Comparison of ENCODE assay signal across 9 mouse cellular contexts in the genomic region with DNA sequence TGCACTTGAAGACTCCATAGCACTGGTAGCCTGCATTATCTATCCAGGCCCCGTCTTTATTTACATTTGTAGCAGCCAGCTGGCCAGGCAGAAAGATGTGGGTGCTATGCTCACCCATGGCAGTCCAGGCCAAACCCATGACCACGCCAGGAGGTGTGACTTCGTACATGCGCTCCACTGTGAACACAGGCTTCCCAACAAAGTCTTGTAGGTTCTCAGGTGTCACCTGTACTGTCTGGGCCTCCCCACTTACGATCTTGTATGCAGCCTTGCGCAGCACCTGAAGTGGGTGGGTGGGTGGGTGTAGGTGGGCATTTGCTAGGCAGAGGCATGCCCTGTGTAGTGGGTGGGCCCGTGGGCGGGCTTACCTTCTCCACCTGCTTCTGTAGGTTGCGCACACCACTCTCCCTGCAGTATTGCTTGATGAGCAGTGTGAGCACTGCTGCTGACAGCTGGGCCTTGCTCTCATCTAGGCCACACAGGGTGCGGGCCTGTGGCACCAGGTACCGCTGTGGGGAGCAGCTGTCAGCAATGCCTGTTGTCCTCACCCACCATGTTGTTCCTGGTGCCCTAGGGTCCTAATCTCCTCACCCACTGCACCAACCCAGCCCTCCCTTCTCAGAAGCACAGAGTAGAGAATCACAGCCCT. TPM values are rescaled to one million over a fixed set of nuclear protein-coding genes. Genes with fewer than 3 reads are reported as not detected.
DNase-seq lines count a peak whose midpoint lies in the region; ATAC-seq and TF ChIP-seq lines count a peak whose summit lies in the region.
"Had no signal": no experiment of that assay in that cellular context is flagged by ENCODE, and none has a peak within 500 bp of the region (broad histone marks: within the 10 kb centered on the region; RNA-seq: fewer than 3 reads in every experiment).

No protein-coding gene starts in this region.

- DNase-seq in forebrain, embryonic 11.5 days (ENCODE audit: low spot score), result no peak
- DNase-seq in limb, embryonic 14.5 days (ENCODE audit: low spot score), result no peak
- DNase-seq in urinary bladder, adult 18-20 months (ENCODE audit: low spot score in 2 of 2), result no peak
- no peak for DNase-seq in adrenal gland, adult 18-20 months (ENCODE audit: low spot score in 2 of 2)
- DNase-seq in lung, adult 2 months, result no peak
- DNase-seq: gastrocnemius, postnatal 14 days had no signal

- peak overlapping the region; percentile 76 for H3K4me2 ChIP-seq in forebrain, embryonic 11.5 days (ENCODE audit: low read depth, low read length, severe bottlenecking)
- H3K4me2 ChIP-seq in limb, embryonic 14.5 days (replicated peaks; ENCODE audit: low read depth, low read length, severe bottlenecking), result no peak overlapping the region
- H3K4me2 ChIP-seq in stomach, embryonic 15.5 days, result peak overlapping the region; percentile 82

- ATAC-seq in megakaryocyte, adult 5-6 weeks (ENCODE audit: poor library complexity, severe bottlenecking), result no peak
- no peak for ATAC-seq in forebrain, embryonic 11.5 days (replicated peaks; ENCODE audit: low FRiP score)
- ATAC-seq in limb, embryonic 14.5 days (ENCODE audit: low FRiP score, low read depth), result no peak
- ATAC-seq in stomach, embryonic 15.5 days (ENCODE audit: insufficient read depth, low FRiP score, low read depth), result no peak

- H3K4me1 ChIP-seq in megakaryocyte, embryonic 14.5 days, result peaks cover 78% of the 10 kb centered on the region
- H3K4me1 ChIP-seq in forebrain, embryonic 11.5 days (replicated peaks; ENCODE audit: control insufficient read depth, insufficient read depth, low read length), result peaks cover 12% of the 10 kb centered on the region
- peaks cover 13% of the 10 kb centered on the region for H3K4me1 ChIP-seq in limb, embryonic 14.5 days (ENCODE audit: control insufficient read depth, insufficient read depth, low read length)
- H3K4me1 ChIP-seq in stomach, embryonic 15.5 days, result peaks cover 26% of the 10 kb centered on the region
- H3K4me1 ChIP-seq in lung, adult 2 months (ENCODE audit: control insufficient read depth, insufficient read depth, low read length), result peaks cover 9% of the 10 kb centered on the region

- TF ChIP-seq CTCF in lung, adult 2 months (IDR thresholded peaks at IDR 0.05; ENCODE audit: insufficient read depth, low read length), result no peak

- no peak overlapping the region for H3K9ac ChIP-seq in forebrain, embryonic 11.5 days (ENCODE audit: low read length)
- peak overlapping the region; percentile 83; the same call in 1 of the 2 replicates for H3K9ac ChIP-seq in limb, embryonic 14.5 days (ENCODE audit: low read depth, low read length, severe bottlenecking)
- 0 out of 2 replicates have a peak overlapping the region, but pooled peaks have one; percentile 50 for H3K9ac ChIP-seq in stomach, embryonic 15.5 days

- H3K27ac ChIP-seq in forebrain, embryonic 11.5 days (ENCODE audit: low read depth, low read length), result no peak overlapping the region
- no peak overlapping the region for H3K27ac ChIP-seq in limb, embryonic 14.5 days (replicated peaks; ENCODE audit: low read depth, low read length)
- H3K27ac ChIP-seq in stomach, embryonic 15.5 days, result no peak overlapping the region

- WGBS in forebrain, embryonic 11.5 days, result 89% methylated on average over 11 of the region's 11 CpGs
- WGBS in limb, embryonic 14.5 days, result 85% methylated on average over 10 of the region's 11 CpGs
- 81% methylated on average over 11 of the region's 11 CpGs for WGBS in stomach, embryonic 15.5 days
- 77% methylated on average over 11 of the region's 11 CpGs for WGBS in lung, adult 2 months

- H3K9me3 ChIP-seq in megakaryocyte, embryonic 14.5 days, result no peaks in the 10 kb centered on the region
- H3K9me3 ChIP-seq in forebrain, embryonic 11.5 days (ENCODE audit: control insufficient read depth, low read length), result no peaks in the 10 kb centered on the region
- H3K9me3 ChIP-seq in limb, embryonic 14.5 days (ENCODE audit: control insufficient read depth, low read length), result no peaks in the 10 kb centered on the region
- no peaks in the 10 kb centered on the region for H3K9me3 ChIP-seq in stomach, embryonic 15.5 days

- no peaks in the 10 kb centered on the region for H3K27me3 ChIP-seq in megakaryocyte, embryonic 14.5 days (replicated peaks)
- no peaks in the 10 kb centered on the region for H3K27me3 ChIP-seq in forebrain, embryonic 11.5 days (ENCODE audit: control insufficient read depth, insufficient read depth, low read length)
- H3K27me3 ChIP-seq in limb, embryonic 14.5 days (ENCODE audit: control insufficient read depth, insufficient read depth, low read length), result no peaks in the 10 kb centered on the region
- no peaks in the 10 kb centered on the region for H3K27me3 ChIP-seq in stomach, embryonic 15.5 days (replicated peaks)

- H3K4me3 ChIP-seq in megakaryocyte, embryonic 14.5 days (replicated peaks), result peak overlapping the region; percentile 99
- no peak overlapping the region for H3K4me3 ChIP-seq in forebrain, embryonic 11.5 days (ENCODE audit: low read depth, low read length)
- peak overlapping the region; percentile 71 for H3K4me3 ChIP-seq in limb, embryonic 14.5 days (replicated peaks; ENCODE audit: low read length)
- H3K4me3 ChIP-seq in stomach, embryonic 15.5 days (replicated peaks), result peak overlapping the region; percentile 72
- H3K4me3 ChIP-seq in lung, adult 2 months (replicated peaks; ENCODE audit: extremely low read depth, low read depth, low read length), result no peak overlapping the region

- H3K36me3 ChIP-seq in megakaryocyte, embryonic 14.5 days (replicated peaks; ENCODE audit: low read length), result peaks cover 61% of the 10 kb centered on the region
- peaks cover 23% of the 10 kb centered on the region for H3K36me3 ChIP-seq in forebrain, embryonic 11.5 days (ENCODE audit: control insufficient read depth, insufficient read depth, low read length)
- peaks cover 59% of the 10 kb centered on the region for H3K36me3 ChIP-seq in limb, embryonic 14.5 days (ENCODE audit: control insufficient read depth, insufficient read depth, low read length)
- peaks cover 58% of the 10 kb centered on the region for H3K36me3 ChIP-seq in stomach, embryonic 15.5 days

- no peak for TF ChIP-seq POLR2A in limb, embryonic 14.5 days (IDR thresholded peaks at IDR 0.05; ENCODE audit: borderline replicate concordance, extremely low read depth, insufficient read depth, insufficient read length)
- TF ChIP-seq POLR2A in lung, adult 2 months (IDR thresholded peaks at IDR 0.05; ENCODE audit: borderline replicate concordance, extremely low read depth, low read depth, low read length), result no peak

RNA-seq across cellular contexts. Expression of gene Rpl36, which starts 2.0 kb away (rescaled TPM):
- polyA plus RNA-seq in megakaryocyte, embryonic 14.5 days (2012; ENCODE audit: insufficient read depth, low replicate concordance), result 9,023 and 9,040 TPM in 2 replicates
- total RNA-seq in megakaryocyte, adult 5-6 weeks (2015), result 757 and 782 TPM in 2 replicates
- total RNA-seq in megakaryocyte, adult 5-6 weeks (2017), result 1,133 and 1,354 TPM in 2 replicates
- 1,269 and 1,280 TPM in 2 replicates for polyA plus RNA-seq in forebrain, embryonic 11.5 days (2014; fragmentation: Nextera tagmentation; extraction: Ambion mirVana)
- 2,428 and 2,960 TPM in 2 replicates for polyA plus RNA-seq in limb, embryonic 14.5 days (2012; rRNA removed)
- 2,222 and 2,347 TPM in 2 replicates for polyA plus RNA-seq in limb, embryonic 14.5 days (2014; fragmentation: Nextera tagmentation; extraction: Ambion mirVana)
- polyA plus RNA-seq in stomach, embryonic 15.5 days (2015; fragmentation: Nextera tagmentation; extraction: Ambion mirVana), result 1,749 and 1,789 TPM in 2 replicates
- total RNA-seq in adrenal gland, adult 18-20 months (2021), result 100 to 1,000 TPM; 765 to 908 TPM
- polyA plus RNA-seq in lung, adult 2 months (2012; rRNA removed), result 1,247 and 2,140 TPM in 2 replicates

RNA-seq across cellular contexts. Expression of gene 2410015M20Rik, which starts 5.7 kb away (rescaled TPM):
- 90.4 and 344 TPM in 2 replicates for polyA plus RNA-seq in megakaryocyte, embryonic 14.5 days (2012; ENCODE audit: insufficient read depth, low replicate concordance)
- 43.6 and 52.6 TPM in 2 replicates for total RNA-seq in megakaryocyte, adult 5-6 weeks (2015)
- 48.3 and 64.2 TPM in 2 replicates for total RNA-seq in megakaryocyte, adult 5-6 weeks (2017)
- 171 and 183 TPM in 2 replicates for polyA plus RNA-seq in forebrain, embryonic 11.5 days (2014; fragmentation: Nextera tagmentation; extraction: Ambion mirVana)
- polyA plus RNA-seq in limb, embryonic 14.5 days (2012; rRNA removed), result 112 and 141 TPM in 2 replicates
- polyA plus RNA-seq in limb, embryonic 14.5 days (2014; fragmentation: Nextera tagmentation; extraction: Ambion mirVana), result 257 and 294 TPM in 2 replicates
- 230 and 238 TPM in 2 replicates for polyA plus RNA-seq in stomach, embryonic 15.5 days (2015; fragmentation: Nextera tagmentation; extraction: Ambion mirVana)
- 100 to 1,000 TPM; 360 to 384 TPM for total RNA-seq in adrenal gland, adult 18-20 months (2021)
- 81.7 and 104 TPM in 2 replicates for polyA plus RNA-seq in lung, adult 2 months (2012; rRNA removed)

RNA-seq across cellular contexts. Expression of gene Lonp1, which starts 11.4 kb away (rescaled TPM):
- 35.4 and 50.4 TPM in 2 replicates for polyA plus RNA-seq in megakaryocyte, embryonic 14.5 days (2012; ENCODE audit: insufficient read depth, low replicate concordance)
- total RNA-seq in megakaryocyte, adult 5-6 weeks (2015), result 9.1 TPM in 2 replicates
- 19.5 and 23.4 TPM in 2 replicates for total RNA-seq in megakaryocyte, adult 5-6 weeks (2017)
- polyA plus RNA-seq in forebrain, embryonic 11.5 days (2014; fragmentation: Nextera tagmentation; extraction: Ambion mirVana), result 66.6 and 68.8 TPM in 2 replicates
- 76.7 and 79.4 TPM in 2 replicates for polyA plus RNA-seq in limb, embryonic 14.5 days (2012; rRNA removed)
- polyA plus RNA-seq in limb, embryonic 14.5 days (2014; fragmentation: Nextera tagmentation; extraction: Ambion mirVana), result 45.6 and 54.9 TPM in 2 replicates
- 59.1 and 59.2 TPM in 2 replicates for polyA plus RNA-seq in stomach, embryonic 15.5 days (2015; fragmentation: Nextera tagmentation; extraction: Ambion mirVana)
- 100 to 1,000 TPM; 458 to 700 TPM for total RNA-seq in adrenal gland, adult 18-20 months (2021)
- 48.9 and 53.9 TPM in 2 replicates for polyA plus RNA-seq in lung, adult 2 months (2012; rRNA removed)

RNA-seq across cellular contexts. Expression of gene Catsperd, which starts 12.7 kb away (rescaled TPM):
- polyA plus RNA-seq in megakaryocyte, embryonic 14.5 days (2012; ENCODE audit: insufficient read depth, low replicate concordance), result not detected in 2 replicates
- total RNA-seq in megakaryocyte, adult 5-6 weeks (2015), result 0.18 TPM in 1 of 2 replicates, not detected in the other
- total RNA-seq in megakaryocyte, adult 5-6 weeks (2017), result not detected in 2 replicates
- polyA plus RNA-seq in forebrain, embryonic 11.5 days (2014; fragmentation: Nextera tagmentation; extraction: Ambion mirVana), result 0.51 TPM in 2 replicates
- polyA plus RNA-seq in limb, embryonic 14.5 days (2012; rRNA removed), result 1.0 TPM in 2 replicates
- 0.48 and 0.58 TPM in 2 replicates for polyA plus RNA-seq in limb, embryonic 14.5 days (2014; fragmentation: Nextera tagmentation; extraction: Ambion mirVana)
- 0.30 and 0.48 TPM in 2 replicates for polyA plus RNA-seq in stomach, embryonic 15.5 days (2015; fragmentation: Nextera tagmentation; extraction: Ambion mirVana)
- total RNA-seq in adrenal gland, adult 18-20 months (2021), result 1 to 10 TPM; 2.4 to 4.3 TPM
- 0.16 and 0.43 TPM in 2 replicates for polyA plus RNA-seq in lung, adult 2 months (2012; rRNA removed)
- total RNA-seq: gastrocnemius, postnatal 14 days had no signal

RNA-seq across cellular contexts. Expression of gene Safb, which starts 30.6 kb away (rescaled TPM):
- 30.0 and 79.6 TPM in 2 replicates for polyA plus RNA-seq in megakaryocyte, embryonic 14.5 days (2012; ENCODE audit: insufficient read depth, low replicate concordance)
- 53.5 and 59.6 TPM in 2 replicates for total RNA-seq in megakaryocyte, adult 5-6 weeks (2015)
- 65.8 and 76.1 TPM in 2 replicates for total RNA-seq in megakaryocyte, adult 5-6 weeks (2017)
- 145 and 154 TPM in 2 replicates for polyA plus RNA-seq in forebrain, embryonic 11.5 days (2014; fragmentation: Nextera tagmentation; extraction: Ambion mirVana)
- 157 and 169 TPM in 2 replicates for polyA plus RNA-seq in limb, embryonic 14.5 days (2012; rRNA removed)
- polyA plus RNA-seq in limb, embryonic 14.5 days (2014; fragmentation: Nextera tagmentation; extraction: Ambion mirVana), result 71.8 and 83.6 TPM in 2 replicates
- 95.8 and 106 TPM in 2 replicates for polyA plus RNA-seq in stomach, embryonic 15.5 days (2015; fragmentation: Nextera tagmentation; extraction: Ambion mirVana)
- total RNA-seq in adrenal gland, adult 18-20 months (2021), result 100 to 1,000 TPM; 108 to 136 TPM
- polyA plus RNA-seq in lung, adult 2 months (2012; rRNA removed), result 102 and 115 TPM in 2 replicates

Comparison
In these comparisons a context has a peak if more than half of its experiments do, and no peak if none do; other contexts are left out.
1. H3K4me3 ChIP-seq: peak in megakaryocyte, embryonic 14.5 days (single experiment), limb, embryonic 14.5 days (single experiment) and stomach, embryonic 15.5 days (single experiment); none in forebrain, embryonic 11.5 days (single experiment) and lung, adult 2 months (single experiment).